Mouse (Mus musculus) cortical plate, adult 2 months (tissue): Measurements from ENCODE around the gene Arid3c.

Experiments
- CTCF ChIP-seq: fragments of 200-500 bp; IDR thresholded peaks from 2 replicates; pipeline ENCODE4 v1.5.1; 2011; ENCODE audit warnings: mild to moderate bottlenecking, control low read depth, low read length; ENCODE audit not compliant: insufficient read depth; ENCODE audit errors: extremely low read depth
- POLR2A ChIP-seq: fragments of 200-500 bp; IDR thresholded peaks from 2 replicates; pipeline ENCODE4 v1.6.1; 2011; ENCODE audit warnings: mild to moderate bottlenecking, low read length, control low read depth; ENCODE audit not compliant: insufficient read depth; ENCODE audit errors: extremely low read depth

DNA sequence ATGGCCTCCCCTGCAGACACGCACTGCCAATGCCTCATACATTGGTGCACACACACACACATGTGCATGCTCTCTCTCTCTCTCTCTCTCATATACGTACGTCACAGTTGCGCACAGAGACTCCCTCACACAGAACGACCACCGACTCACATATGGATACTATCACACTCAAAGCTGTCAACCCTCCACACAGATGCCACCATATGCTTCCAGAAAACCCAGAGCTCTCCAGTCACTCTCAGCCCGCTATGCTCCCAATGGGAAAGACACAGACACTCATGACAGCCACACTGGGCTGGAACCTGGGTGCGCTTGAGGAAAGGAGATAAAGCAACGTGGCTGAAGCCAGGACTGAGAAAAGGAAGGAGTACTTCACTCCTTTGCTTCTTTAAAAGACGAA is 49.0 kb downstream of the Arid3c start:
- TF ChIP-seq CTCF: no peak
- TF ChIP-seq POLR2A: no peak
